Mouse (Mus musculus) heart, embryonic 12.5 days (tissue): ENCODE results near the gene Trpc5os. TPM values are rescaled to one million over a fixed set of nuclear protein-coding genes. Genes with fewer than 3 reads are reported as not detected.
A peak's percentile ranks its signal among the peaks of the same experiment; 100 is the strongest.

Experiments
- ATAC-seq: fragments of 200-750 bp; cut with Nextera tagmentation; 2 replicates; pipeline ENCODE4 v1.8.0; 2017; ENCODE audit warnings: moderate TSS enrichment, moderate library complexity; ENCODE audit not compliant: insufficient number of reproducible peaks, low FRiP score
- H3K27ac ChIP-seq: fragments of 300-500 bp; sonication (generic); 2 replicates; pipeline ENCODE4 v1.5.1; 2016; ENCODE audit warnings: mild to moderate bottlenecking, moderate library complexity; ENCODE audit not compliant: poor library complexity, severe bottlenecking
- H3K27me3 ChIP-seq: fragments of 300-500 bp; sonication (generic); replicated peaks from 2 replicates; pipeline ENCODE4 v1.6.1; 2016; ENCODE audit warnings: mild to moderate bottlenecking, moderate library complexity
- H3K36me3 ChIP-seq: fragments of 300-500 bp; sonication (generic); 2 replicates; pipeline ENCODE4 v1.6.1; 2016; ENCODE audit warnings: mild to moderate bottlenecking, moderate library complexity
- H3K4me1 ChIP-seq: fragments of 300-500 bp; sonication (generic); replicated peaks from 2 replicates; pipeline ENCODE4 v1.6.1; 2016; ENCODE audit warnings: mild to moderate bottlenecking
- H3K4me2 ChIP-seq: fragments of 300-500 bp; sonication (generic); 2 replicates; pipeline ENCODE4 v1.6.1; 2016; ENCODE audit warnings: mild to moderate bottlenecking, moderate library complexity
- H3K4me3 ChIP-seq: fragments of 300-500 bp; sonication (generic); 2 replicates; pipeline ENCODE4 v1.5.1; 2016; ENCODE audit warnings: mild to moderate bottlenecking
- H3K9ac ChIP-seq: fragments of 300-500 bp; sonication (generic); 2 replicates; pipeline ENCODE4 v1.6.1; 2016; ENCODE audit warnings: mild to moderate bottlenecking, moderate library complexity
- H3K9me3 ChIP-seq: fragments of 300-500 bp; sonication (generic); replicated peaks from 2 replicates; pipeline ENCODE4 v1.6.1; 2016; ENCODE audit warnings: mild to moderate bottlenecking, moderate library complexity
- WGBS: fragments of 180-500 bp; shearing (Covaris S2); methylation state at CpG from one replicate; pipeline ENCODE4 v1.1.7; 2016; 5-methylcytosine and 5-hydroxymethylcytosine counted together
- polyA plus RNA-seq: library from polyadenylated mRNA; unstranded; fragments of >200 nt; fragmentation: Nextera tagmentation; extraction: Ambion mirVana; gene quantifications from 2 replicates; pipeline ENCODE4 v1.2.1, GENCODE M21; 2016

The Trpc5os gene
- polyA plus RNA-seq: 0.15 and 0.28 TPM in 2 replicates

DNA sequence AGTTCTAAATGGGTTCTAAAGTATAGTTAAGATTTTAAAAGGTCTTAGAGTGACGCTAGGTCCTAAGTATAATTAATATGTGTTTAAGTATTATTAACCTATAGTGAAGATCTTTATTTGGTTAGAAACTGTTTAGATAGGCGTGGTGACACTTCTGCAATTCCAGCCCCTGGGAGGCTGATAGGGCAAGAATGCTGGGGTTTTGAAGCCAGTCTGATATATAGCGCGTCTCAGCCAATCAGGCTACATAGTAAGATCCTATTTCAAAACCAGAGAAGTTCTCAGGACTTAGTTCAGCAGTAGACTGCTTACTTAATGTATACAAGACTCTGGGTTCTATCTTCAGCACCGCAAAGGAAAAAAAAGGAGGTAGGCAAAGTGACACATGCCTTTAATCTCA lies at the start of gene Trpc5os:
Trpc5os (plus strand) TSS at position 301 of the 400 bp plus-strand sequence.
- H3K4me2 ChIP-seq: no peak within 1 kb of the TSS
- no peak within 1 kb of the TSS for H3K9ac ChIP-seq
- H3K9me3 ChIP-seq: no peaks in the 10 kb centered on the region
- H3K27ac ChIP-seq: no peak within 1 kb of the TSS
- H3K27me3 ChIP-seq: no peaks in the 10 kb centered on the region
- H3K36me3 ChIP-seq: no peaks in the 10 kb centered on the region
- H3K4me3 ChIP-seq: no peak within 1 kb of the TSS
- 75% methylated on average over 5 of the region's 5 CpGs for WGBS
- H3K4me1 ChIP-seq: no peaks in the 10 kb centered on the region
- no peak for ATAC-seq

GRCm38 (mm10) chrX:144408036-144408435 lies 48.3 kb upstream of the Trpc5os start:
- no peaks in the 10 kb centered on the region for H3K9me3 ChIP-seq
- no peak overlapping the region for H3K4me3 ChIP-seq
- no peak overlapping the region for H3K4me2 ChIP-seq
- WGBS: 68% methylated on average over 5 of the region's 5 CpGs
- no peak overlapping the region for H3K27ac ChIP-seq
- no peaks in the 10 kb centered on the region for H3K4me1 ChIP-seq
- H3K9ac ChIP-seq: no peak overlapping the region
- H3K36me3 ChIP-seq: no peaks in the 10 kb centered on the region
- no peaks in the 10 kb centered on the region for H3K27me3 ChIP-seq
- ATAC-seq: no peak

GRCm38 (mm10) chrX:144420259-144420658 lies 36.1 kb upstream of the Trpc5os start:
- Histone ChIP-seq H3K4me2 (no peak overlapping the region), H3K9me3 (no peaks in the 10 kb centered on the region), H3K27ac (no peak overlapping the region), H3K36me3 (no peaks in the 10 kb centered on the region), H3K4me3 (no peak overlapping the region), H3K4me1 (no peaks in the 10 kb centered on the region), H3K9ac (no peak overlapping the region), H3K27me3 (no peaks in the 10 kb centered on the region)
- 76% methylated on average over 1 of the region's 1 CpGs for WGBS
- ATAC-seq: no peak

DNA sequence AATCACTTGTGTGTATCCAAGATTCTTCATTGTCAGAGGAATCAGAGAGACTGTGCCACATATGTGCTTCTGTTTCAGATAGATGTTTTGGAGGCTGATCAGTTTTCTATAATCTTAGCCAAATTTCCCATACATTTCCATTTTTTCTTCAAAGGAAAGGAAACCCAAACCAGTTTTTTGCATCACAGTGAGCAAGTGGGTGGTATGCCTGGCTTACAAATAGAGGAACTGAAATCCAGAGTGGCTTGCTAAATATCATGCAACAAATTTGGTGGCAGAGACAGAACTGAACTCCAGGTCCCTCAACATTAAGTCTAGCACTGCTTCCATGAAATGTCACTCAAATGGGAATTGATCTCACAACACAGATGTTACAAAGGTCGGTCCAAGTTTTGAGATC lies 35.3 kb upstream of the Trpc5os start:
- Histone ChIP-seq H3K27me3 (no peaks in the 10 kb centered on the region), H3K4me1 (no peaks in the 10 kb centered on the region), H3K9ac (no peak overlapping the region), H3K9me3 (no peaks in the 10 kb centered on the region), H3K27ac (no peak overlapping the region), H3K4me2 (no peak overlapping the region), H3K36me3 (no peaks in the 10 kb centered on the region), H3K4me3 (no peak overlapping the region)
- ATAC-seq: no peak
- WGBS: 76% methylated on average over 1 of the region's 1 CpGs

DNA sequence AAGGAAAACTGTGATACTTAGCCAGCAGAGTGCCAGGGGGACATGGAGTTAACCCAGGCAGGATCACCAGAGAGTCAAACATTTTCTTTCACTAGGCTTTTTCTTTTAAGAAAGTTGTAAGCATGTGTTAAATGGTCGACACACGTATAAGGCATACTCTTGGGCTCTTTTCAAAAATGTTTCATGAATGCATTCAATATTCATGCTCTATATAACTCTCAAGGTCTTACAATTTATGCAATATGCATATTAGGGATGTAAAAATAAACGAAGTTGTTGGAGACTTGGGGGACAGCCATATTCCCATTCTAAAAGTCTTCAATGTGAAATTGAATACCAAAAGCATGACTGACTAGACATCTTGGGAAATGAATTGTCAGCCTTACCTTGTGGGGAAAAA lies 32.5 kb upstream of the Trpc5os start:
- 74% methylated on average over 3 of the region's 3 CpGs for WGBS
- H3K4me2 ChIP-seq: no peak overlapping the region
- no peaks in the 10 kb centered on the region for H3K9me3 ChIP-seq
- no peak overlapping the region for H3K4me3 ChIP-seq
- H3K9ac ChIP-seq: no peak overlapping the region
- no peak overlapping the region for H3K27ac ChIP-seq
- H3K36me3 ChIP-seq: no peaks in the 10 kb centered on the region
- H3K27me3 ChIP-seq: no peaks in the 10 kb centered on the region
- no peaks in the 10 kb centered on the region for H3K4me1 ChIP-seq
- ATAC-seq: no peak

GRCm38 (mm10) chrX:144464416-144464815 lies 8.0 kb downstream of the Trpc5os start:
- H3K9me3 ChIP-seq: no peaks in the 10 kb centered on the region
- H3K27ac ChIP-seq: no peak overlapping the region
- H3K4me2 ChIP-seq: no peak overlapping the region
- no peak overlapping the region for H3K9ac ChIP-seq
- no peak overlapping the region for H3K4me3 ChIP-seq
- ATAC-seq: no peak
- WGBS: 80% methylated on average over 2 of the region's 2 CpGs
- H3K36me3 ChIP-seq: no peaks in the 10 kb centered on the region
- no peaks in the 10 kb centered on the region for H3K27me3 ChIP-seq
- H3K4me1 ChIP-seq: no peaks in the 10 kb centered on the region

GRCm38 (mm10) chrX:144491394-144491793 lies 35.0 kb downstream of the Trpc5os start:
- WGBS: 62% methylated on average over 1 of the region's 1 CpGs
- ATAC-seq: no peak
- H3K27ac ChIP-seq: no peak overlapping the region
- H3K9me3 ChIP-seq: no peaks in the 10 kb centered on the region
- no peak overlapping the region for H3K4me2 ChIP-seq
- H3K9ac ChIP-seq: no peak overlapping the region
- H3K4me1 ChIP-seq: no peaks in the 10 kb centered on the region
- H3K36me3 ChIP-seq: no peaks in the 10 kb centered on the region
- no peak overlapping the region for H3K4me3 ChIP-seq
- H3K27me3 ChIP-seq: no peaks in the 10 kb centered on the region

- H3K27me3 ChIP-seq: no peaks in the 10 kb centered on the region
- H3K27ac ChIP-seq: no peak overlapping the region
- no peaks in the 10 kb centered on the region for H3K4me1 ChIP-seq
- no peaks in the 10 kb centered on the region for H3K9me3 ChIP-seq
- no peak overlapping the region for H3K9ac ChIP-seq
- ATAC-seq: no peak
- H3K4me2 ChIP-seq: no peak overlapping the region
- H3K36me3 ChIP-seq: no peaks in the 10 kb centered on the region
- H3K4me3 ChIP-seq: no peak overlapping the region
- WGBS: 78% methylated on average over 5 of the region's 5 CpGs
Observed at GRCm38 (mm10) chrX:144523239-144523638, 66.9 kb downstream of the Trpc5os start.

- Histone ChIP-seq H3K27ac (peak overlapping the region; percentile 33; the same call in 1 of the 2 replicates), H3K9ac (no peak overlapping the region), H3K36me3 (no peaks in the 10 kb centered on the region), H3K4me1 (no peaks in the 10 kb centered on the region), H3K4me2 (no peak overlapping the region), H3K27me3 (no peaks in the 10 kb centered on the region), H3K9me3 (no peaks in the 10 kb centered on the region), H3K4me3 (no peak overlapping the region)
- WGBS: 47% methylated on average over 7 of the region's 7 CpGs
- no peak for ATAC-seq
Observed at GRCm38 (mm10) chrX:144526042-144526441, 69.7 kb downstream of the Trpc5os start.

Other genes with a start within 250 kb of the Trpc5os start
- gene Alg13, start 138.8 kb upstream of the Trpc5os start, polyA plus RNA-seq: 15.4 and 17.9 TPM in 2 replicates
- gene Trpc5, start 231.6 kb downstream of the Trpc5os start, polyA plus RNA-seq: 0.43 and 0.49 TPM in 2 replicates
- gene Rtl4, start 232.3 kb downstream of the Trpc5os start, polyA plus RNA-seq: 1.1 TPM in 2 replicates